Mouse (Mus musculus): ENCODE data around the gene Kdsr.

- no peak for TF ChIP-seq GATA1 (IDR thresholded peaks at IDR 0.05; ENCODE audit: low read length)
- TF ChIP-seq TAL1 (IDR thresholded peaks at IDR 0.05; ENCODE audit: low read length) = no peak
These were observed 44.1 kb downstream of the Kdsr start for GRCm38 (mm10) chr1:106715111-106716083.
